Mouse (Mus musculus): ENCODE data around the gene Tmem213. TPM values are rescaled to one million over a fixed set of nuclear protein-coding genes. Genes with fewer than 3 reads are reported as not detected.

Gene Tmem213
- polyA plus RNA-seq, 1 experiment from 2014 or later = not detected

DNA sequence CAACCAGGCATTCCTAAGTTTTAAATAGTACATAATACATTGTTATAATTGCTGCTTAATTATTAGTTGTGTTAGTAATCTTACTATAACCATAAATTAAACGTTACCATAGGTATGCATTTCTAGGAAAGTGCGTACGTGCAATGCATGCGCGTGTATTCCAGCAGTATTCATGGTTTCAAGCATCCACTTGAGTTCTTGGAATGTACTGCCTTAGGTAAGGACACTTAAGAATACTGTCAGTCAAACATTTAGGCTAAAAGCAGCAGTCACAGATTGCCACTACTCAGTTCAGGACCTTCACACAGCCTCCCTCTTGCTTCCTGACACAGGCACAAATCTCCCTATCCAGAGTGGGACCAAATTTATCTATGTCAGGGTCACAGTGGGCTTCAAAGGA is 606 bp upstream of the Tmem213 start:
- no peak overlapping the region for H3K9ac ChIP-seq (ENCODE audit: low read depth, low read length)
- H3K27me3 ChIP-seq (replicated peaks; ENCODE audit: control insufficient read depth, insufficient read depth, low read length) = no peaks in the 10 kb centered on the region
- no peak overlapping the region for H3K27ac ChIP-seq (ENCODE audit: low read depth, low read length)
- H3K4me3 ChIP-seq (ENCODE audit: low read length) = no peak overlapping the region
- ATAC-seq = no peak
- no peaks in the 10 kb centered on the region for H3K9me3 ChIP-seq (ENCODE audit: control insufficient read depth, low read length)
- no peaks in the 10 kb centered on the region for H3K36me3 ChIP-seq (ENCODE audit: control insufficient read depth, insufficient read depth, low read length)
- H3K4me2 ChIP-seq (ENCODE audit: low read length) = no peak overlapping the region
- WGBS = 95% methylated on average over 5 of the region's 5 CpGs
- H3K4me1 ChIP-seq (ENCODE audit: control insufficient read depth, insufficient read depth, low read depth, low read length) = no peaks in the 10 kb centered on the region

- no peaks in the 10 kb centered on the region for H3K9me3 ChIP-seq (ENCODE audit: control insufficient read depth, low read length)
- WGBS = 12% methylated on average over 9 of the region's 9 CpGs
- H3K36me3 ChIP-seq (ENCODE audit: control insufficient read depth, insufficient read depth, low read length) = no peaks in the 10 kb centered on the region
Measured at GRCm38 (mm10) chr6:38109871-38110270, 816 bp downstream of the Tmem213 start.

DNA sequence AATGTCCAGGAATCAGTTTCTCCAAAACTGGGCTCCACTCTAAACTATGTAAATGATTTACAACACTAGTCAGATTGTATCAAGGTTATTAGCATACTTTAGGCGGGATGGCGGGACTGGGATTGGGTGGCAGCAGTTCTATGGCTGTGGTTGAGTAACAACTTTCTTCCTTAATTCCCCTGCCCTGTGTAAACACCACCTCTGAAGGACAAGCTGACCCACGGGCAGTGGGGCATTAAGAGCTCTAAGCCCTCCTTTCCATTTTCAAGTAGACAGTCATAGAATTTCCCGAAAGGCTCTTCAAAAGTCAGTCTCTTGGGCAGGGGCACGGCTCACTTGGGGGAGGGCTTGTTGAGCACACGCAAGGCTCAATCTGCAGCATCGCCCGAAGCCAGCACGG is 1.8 kb downstream of the Tmem213 start:
- Histone ChIP-seq H3K4me3 (ENCODE audit: low read length) (no peak overlapping the region), H3K27me3 (replicated peaks; ENCODE audit: control insufficient read depth, insufficient read depth, low read length) (no peaks in the 10 kb centered on the region), H3K4me1 (ENCODE audit: control insufficient read depth, insufficient read depth, low read depth, low read length) (no peaks in the 10 kb centered on the region), H3K36me3 (ENCODE audit: control insufficient read depth, insufficient read depth, low read length) (no peaks in the 10 kb centered on the region), H3K9ac (ENCODE audit: low read depth, low read length) (no peak overlapping the region), H3K4me2 (ENCODE audit: low read length) (no peak overlapping the region), H3K27ac (ENCODE audit: low read depth, low read length) (no peak overlapping the region), H3K9me3 (ENCODE audit: control insufficient read depth, low read length) (no peaks in the 10 kb centered on the region)
- 82% methylated on average over 9 of the region's 9 CpGs for WGBS
- ATAC-seq = no peak

More at GRCm38 (mm10) chr6:38109871-38110270, 816 bp downstream of the Tmem213 start:
- Histone ChIP-seq H3K4me2 (ENCODE audit: low read length) (no peak overlapping the region), H3K4me1 (ENCODE audit: control insufficient read depth, insufficient read depth, low read depth, low read length) (no peaks in the 10 kb centered on the region), H3K4me3 (ENCODE audit: low read length) (no peak overlapping the region), H3K27ac (ENCODE audit: low read depth, low read length) (no peak overlapping the region), H3K27me3 (replicated peaks; ENCODE audit: control insufficient read depth, insufficient read depth, low read length) (no peaks in the 10 kb centered on the region), H3K9ac (ENCODE audit: low read depth, low read length) (no peak overlapping the region)
- ATAC-seq = no peak

GRCm38 (mm10) chr6:38116107-38116770 is 7.2 kb downstream of the Tmem213 start:
- Histone ChIP-seq H3K27me3 (replicated peaks; ENCODE audit: control insufficient read depth, insufficient read depth, low read length) (no peaks in the 10 kb centered on the region), H3K9me3 (ENCODE audit: control insufficient read depth, low read length) (no peaks in the 10 kb centered on the region), H3K27ac (ENCODE audit: low read depth, low read length) (no peak overlapping the region), H3K9ac (ENCODE audit: low read depth, low read length) (no peak overlapping the region), H3K4me3 (ENCODE audit: low read length) (no peak overlapping the region), H3K4me1 (ENCODE audit: control insufficient read depth, insufficient read depth, low read depth, low read length) (no peaks in the 10 kb centered on the region), H3K4me2 (ENCODE audit: low read length) (no peak overlapping the region), H3K36me3 (ENCODE audit: control insufficient read depth, insufficient read depth, low read length) (no peaks in the 10 kb centered on the region)
- 71% methylated on average over 4 of the region's 4 CpGs for WGBS
- ATAC-seq = no peak

DNA sequence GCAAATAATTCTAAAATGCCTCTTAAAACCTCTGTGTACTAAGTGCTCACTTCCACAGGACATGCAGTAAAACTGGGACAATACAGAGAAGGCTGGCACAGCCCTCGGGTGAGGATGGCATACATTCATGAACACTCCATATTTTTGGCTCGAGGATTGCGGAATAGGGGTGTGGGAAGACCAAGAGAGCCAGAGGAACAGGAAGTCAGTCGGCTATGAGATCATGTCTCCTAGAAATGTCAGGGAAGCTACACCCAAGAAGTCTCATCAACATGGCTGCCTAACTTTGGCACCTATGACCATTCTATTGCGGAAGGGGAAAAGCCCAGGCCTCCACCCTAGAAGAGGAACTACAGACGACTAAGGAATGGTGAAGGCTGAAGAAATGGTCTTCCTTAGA is 9.3 kb downstream of the Tmem213 start:
- Histone ChIP-seq H3K9me3 (ENCODE audit: control insufficient read depth, low read length) (no peaks in the 10 kb centered on the region), H3K9ac (ENCODE audit: low read depth, low read length) (no peak overlapping the region), H3K27ac (ENCODE audit: low read depth, low read length) (no peak overlapping the region), H3K4me3 (ENCODE audit: low read length) (no peak overlapping the region), H3K27me3 (replicated peaks; ENCODE audit: control insufficient read depth, insufficient read depth, low read length) (no peaks in the 10 kb centered on the region), H3K4me1 (ENCODE audit: control insufficient read depth, insufficient read depth, low read depth, low read length) (no peaks in the 10 kb centered on the region), H3K4me2 (ENCODE audit: low read length) (no peak overlapping the region), H3K36me3 (ENCODE audit: control insufficient read depth, insufficient read depth, low read length) (no peaks in the 10 kb centered on the region)
- WGBS = 94% methylated on average over 6 of the region's 6 CpGs
- ATAC-seq = no peak

- Histone ChIP-seq H3K27me3 (replicated peaks; ENCODE audit: control insufficient read depth, insufficient read depth, low read length) (no peaks in the 10 kb centered on the region), H3K4me1 (ENCODE audit: control insufficient read depth, insufficient read depth, low read depth, low read length) (no peaks in the 10 kb centered on the region), H3K9ac (ENCODE audit: low read depth, low read length) (no peak overlapping the region), H3K27ac (ENCODE audit: low read depth, low read length) (no peak overlapping the region), H3K36me3 (ENCODE audit: control insufficient read depth, insufficient read depth, low read length) (no peaks in the 10 kb centered on the region; the same call in 1 of the 2 replicates), H3K4me2 (ENCODE audit: low read length) (no peak overlapping the region), H3K4me3 (ENCODE audit: low read length) (no peak overlapping the region), H3K9me3 (ENCODE audit: control insufficient read depth, low read length) (no peaks in the 10 kb centered on the region)
- 78% methylated on average over 9 of the region's 9 CpGs for WGBS
- ATAC-seq = no peak
Measured at GRCm38 (mm10) chr6:38120681-38121371, 11.8 kb downstream of the Tmem213 start.

DNA sequence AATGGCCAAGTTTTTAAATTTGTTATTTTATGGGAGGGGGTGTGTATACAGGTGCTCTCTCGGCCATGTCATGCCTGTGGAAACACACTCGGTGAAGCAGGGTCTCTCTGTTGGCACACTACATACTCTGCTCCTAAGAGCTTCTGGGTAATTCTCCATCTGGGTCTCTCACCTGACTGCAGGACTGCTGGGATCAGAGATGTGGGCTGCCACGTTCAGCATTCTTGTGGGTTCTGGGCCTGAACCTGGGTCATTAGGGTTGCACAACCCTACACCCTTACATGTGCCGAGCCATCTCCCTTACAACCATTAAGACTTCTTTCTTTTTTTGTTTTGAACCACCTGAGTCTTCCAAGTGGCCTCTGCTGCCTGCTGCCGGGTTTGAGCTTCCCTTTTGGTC is 12.8 kb downstream of the Tmem213 start:
- 85% methylated on average over 5 of the region's 5 CpGs for WGBS
- H3K4me1 ChIP-seq (ENCODE audit: control insufficient read depth, insufficient read depth, low read depth, low read length) = no peaks in the 10 kb centered on the region
- peaks cover 9% of the 10 kb centered on the region for H3K36me3 ChIP-seq (ENCODE audit: control insufficient read depth, insufficient read depth, low read length)
- no peak overlapping the region for H3K9ac ChIP-seq (ENCODE audit: low read depth, low read length)
- no peak overlapping the region for H3K4me2 ChIP-seq (ENCODE audit: low read length)
- H3K27me3 ChIP-seq (replicated peaks; ENCODE audit: control insufficient read depth, insufficient read depth, low read length) = no peaks in the 10 kb centered on the region
- no peaks in the 10 kb centered on the region for H3K9me3 ChIP-seq (ENCODE audit: control insufficient read depth, low read length)
- H3K4me3 ChIP-seq (ENCODE audit: low read length) = no peak overlapping the region
- H3K27ac ChIP-seq (ENCODE audit: low read depth, low read length) = no peak overlapping the region
- ATAC-seq = no peak

DNA sequence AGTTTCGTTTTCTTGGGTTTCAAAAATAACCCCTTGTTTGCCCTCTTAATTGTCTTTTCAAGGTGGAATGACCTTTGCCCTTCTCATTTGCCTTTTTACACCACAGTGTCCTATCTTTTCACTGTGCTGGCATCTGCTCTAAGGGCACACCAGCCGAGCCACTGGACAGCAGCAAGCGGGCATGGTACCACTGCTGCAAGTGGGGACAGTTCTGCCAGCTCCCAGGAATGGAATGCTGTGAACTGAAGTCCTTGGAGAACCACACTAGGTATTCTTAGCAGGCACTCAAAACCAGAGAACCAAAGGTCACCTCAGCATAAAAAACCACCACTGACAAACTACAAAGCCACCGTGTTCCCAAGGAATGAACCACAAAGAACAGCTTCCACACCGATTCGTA is 13.7 kb downstream of the Tmem213 start:
- WGBS = 63% methylated on average over 6 of the region's 6 CpGs
- Histone ChIP-seq H3K9me3 (ENCODE audit: control insufficient read depth, low read length) (no peaks in the 10 kb centered on the region), H3K9ac (ENCODE audit: low read depth, low read length) (no peak overlapping the region), H3K4me2 (ENCODE audit: low read length) (no peak overlapping the region), H3K36me3 (ENCODE audit: control insufficient read depth, insufficient read depth, low read length) (peaks cover 16% of the 10 kb centered on the region), H3K4me1 (ENCODE audit: control insufficient read depth, insufficient read depth, low read depth, low read length) (no peaks in the 10 kb centered on the region), H3K4me3 (ENCODE audit: low read length) (no peak overlapping the region), H3K27ac (ENCODE audit: low read depth, low read length) (no peak overlapping the region), H3K27me3 (replicated peaks; ENCODE audit: control insufficient read depth, insufficient read depth, low read length) (no peaks in the 10 kb centered on the region)
- ATAC-seq = no peak

DNA sequence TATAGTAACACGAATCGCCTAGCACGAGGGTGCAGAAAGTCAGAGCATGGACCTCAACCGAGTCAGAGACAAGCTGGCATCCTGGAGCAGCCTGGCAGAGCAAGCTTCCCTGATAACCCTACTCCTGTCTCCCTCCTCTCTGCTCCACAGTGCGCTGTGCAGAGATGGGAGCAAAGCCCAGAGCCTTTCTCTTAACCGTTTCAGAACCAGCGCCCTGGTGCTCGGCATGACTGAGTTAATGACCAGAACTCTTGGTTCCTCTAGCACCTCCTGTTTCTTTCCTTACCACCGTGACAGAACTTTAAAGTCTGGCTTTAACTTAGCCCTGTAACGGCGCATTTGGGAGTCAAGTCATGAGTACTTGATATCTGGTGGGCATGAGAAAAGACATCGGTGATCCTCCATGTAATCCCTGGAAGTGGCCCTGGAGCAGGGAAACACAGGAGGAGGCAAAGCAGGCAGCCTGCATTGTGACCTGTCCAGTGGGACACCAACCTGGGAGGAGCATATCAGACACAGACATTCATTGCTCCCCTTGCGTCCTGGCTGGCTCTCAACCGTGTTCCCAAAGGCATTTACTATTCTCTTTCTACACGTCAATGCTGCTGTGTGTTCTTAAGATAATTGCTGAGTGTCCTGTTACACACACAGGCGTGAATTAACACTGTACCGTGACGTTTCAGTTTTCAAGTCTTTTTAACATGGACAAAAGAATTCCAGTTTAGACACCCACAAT is 14.6 kb downstream of the Tmem213 start:
- WGBS = 78% methylated on average over 18 of the region's 18 CpGs

More for the DNA sequence above, 14.6 kb downstream of the Tmem213 start:
- no peak for ATAC-seq
- H3K27me3 ChIP-seq (replicated peaks; ENCODE audit: control insufficient read depth, insufficient read depth, low read length) = no peaks in the 10 kb centered on the region
- H3K9ac ChIP-seq (ENCODE audit: low read depth, low read length) = no peak overlapping the region
- no peaks in the 10 kb centered on the region for H3K4me1 ChIP-seq (ENCODE audit: control insufficient read depth, insufficient read depth, low read depth, low read length)
- H3K9me3 ChIP-seq (ENCODE audit: control insufficient read depth, low read length) = no peaks in the 10 kb centered on the region
- no peak overlapping the region for H3K27ac ChIP-seq (ENCODE audit: low read depth, low read length)
- peaks cover 17% of the 10 kb centered on the region for H3K36me3 ChIP-seq (ENCODE audit: control insufficient read depth, insufficient read depth, low read length)
- H3K4me2 ChIP-seq (ENCODE audit: low read length) = no peak overlapping the region
- no peak overlapping the region for H3K4me3 ChIP-seq (ENCODE audit: low read length)
